Mouse (Mus musculus): ENCODE measurements around the gene Rtn2. TPM values are rescaled to one million over a fixed set of nuclear protein-coding genes. Genes with fewer than 3 reads are reported as not detected.

Rtn2 gene
- total and polyA plus RNA-seq, 2 experiments from 2014 or later = 104 to 172 TPM

- H3K9me3 ChIP-seq (ENCODE audit: low read length) = no peaks in the 10 kb centered on the region
- no peak for ATAC-seq (ENCODE audit: low FRiP score)
- H3K27me3 ChIP-seq (ENCODE audit: insufficient read depth, low read length) = peaks cover 4% of the 10 kb centered on the region; the same call in 1 of the 2 replicates
- peak; percentile 72 for DNase-seq (ENCODE audit: low spot score)
- peaks cover 11% of the 10 kb centered on the region for H3K4me1 ChIP-seq (ENCODE audit: insufficient read depth, low read length)
- H3K4me2 ChIP-seq (ENCODE audit: low read depth, low read length, poor library complexity, severe bottlenecking) = 0 out of 2 replicates have a peak overlapping the region, but pooled peaks have one; percentile 98
- no peak overlapping the region for H3K9ac ChIP-seq (replicated peaks; ENCODE audit: low read length, poor library complexity, severe bottlenecking)
- peak; percentile 86 for TF ChIP-seq CTCF (IDR thresholded peaks at IDR 0.05)
- 0 out of 2 replicates have a peak, but pooled peaks cover 2% of the 10 kb centered on the region for H3K36me3 ChIP-seq (ENCODE audit: insufficient read depth, low read length)
- WGBS = 1% methylated on average over 11 of the region's 11 CpGs
- no peak overlapping the region for H3K4me3 ChIP-seq (ENCODE audit: low read depth, low read length)
- no peak overlapping the region for H3K27ac ChIP-seq (ENCODE audit: low read depth, low read length)
Measured at GRCm38 (mm10) chr7:19343210-19343808, 60.9 kb downstream of the Rtn2 start.

GRCm38 (mm10) chr7:19344237-19344847 lies 61.9 kb downstream of the Rtn2 start, which contains the start of gene Ercc1:
Ercc1 (plus strand) TSS chr7:19344778.
- H3K4me2 ChIP-seq (ENCODE audit: low read depth, low read length, poor library complexity, severe bottlenecking) = peak within 1 kb of the TSS; percentile 59
- H3K9me3 ChIP-seq (ENCODE audit: low read length) = no peaks in the 10 kb centered on the region
- ATAC-seq (ENCODE audit: low FRiP score) = no peak
- WGBS = 25% methylated on average over 12 of the region's 12 CpGs
- H3K36me3 ChIP-seq (ENCODE audit: insufficient read depth, low read length) = peaks cover 10% of the 10 kb centered on the region; the same call in 1 of the 2 replicates
- peak within 1 kb of the TSS; percentile 62 for H3K4me3 ChIP-seq (ENCODE audit: low read depth, low read length)
- H3K9ac ChIP-seq (replicated peaks; ENCODE audit: low read length, poor library complexity, severe bottlenecking) = peak within 1 kb of the TSS; percentile 78
- DNase-seq (ENCODE audit: low spot score) = no peak
- peaks cover 4% of the 10 kb centered on the region; the same call in 1 of the 2 replicates for H3K27me3 ChIP-seq (ENCODE audit: insufficient read depth, low read length)
- no peak for TF ChIP-seq CTCF (IDR thresholded peaks at IDR 0.05)
- H3K27ac ChIP-seq (ENCODE audit: low read depth, low read length) = peak within 1 kb of the TSS; percentile 83
- H3K4me1 ChIP-seq (ENCODE audit: insufficient read depth, low read length) = peaks cover 11% of the 10 kb centered on the region

- H3K9me3 ChIP-seq (ENCODE audit: low read length) = no peaks in the 10 kb centered on the region
- peak overlapping the region; percentile 59 for H3K4me2 ChIP-seq (ENCODE audit: low read depth, low read length, poor library complexity, severe bottlenecking)
- peaks cover 11% of the 10 kb centered on the region for H3K36me3 ChIP-seq (ENCODE audit: insufficient read depth, low read length)
- peak; percentile 6 for TF ChIP-seq CTCF (IDR thresholded peaks at IDR 0.05)
- DNase-seq (ENCODE audit: low spot score) = peak; percentile 97
- WGBS = under 1% methylated on average over 31 of the region's 31 CpGs
- H3K27ac ChIP-seq (ENCODE audit: low read depth, low read length) = peak overlapping the region; percentile 83
- peaks cover 4% of the 10 kb centered on the region; the same call in 1 of the 2 replicates for H3K27me3 ChIP-seq (ENCODE audit: insufficient read depth, low read length)
- H3K9ac ChIP-seq (replicated peaks; ENCODE audit: low read length, poor library complexity, severe bottlenecking) = peak overlapping the region; percentile 78
- peaks cover 11% of the 10 kb centered on the region for H3K4me1 ChIP-seq (ENCODE audit: insufficient read depth, low read length)
- H3K4me3 ChIP-seq (ENCODE audit: low read depth, low read length) = peak overlapping the region; percentile 62
- peak; percentile 92 for ATAC-seq (ENCODE audit: low FRiP score)
Measured at GRCm38 (mm10) chr7:19344938-19345471, 62.6 kb downstream of the Rtn2 start.

Other genes starting within 250 kb of the Rtn2 start
- not detected in 2 replicates for gene Rsph6a, start 227.9 kb upstream of the Rtn2 start, total RNA-seq (2014; rRNA removed)
- 0.57 and 0.75 TPM in 2 replicates for gene Rsph6a, start 227.9 kb upstream of the Rtn2 start, polyA plus RNA-seq (2015; fragmentation: Nextera tagmentation; extraction: Ambion mirVana)
- gene Dmwd, start 206.4 kb upstream of the Rtn2 start, total RNA-seq (2014; rRNA removed) = 134 and 136 TPM in 2 replicates
- 33.1 and 35.4 TPM in 2 replicates for gene Dmwd, start 206.4 kb upstream of the Rtn2 start, polyA plus RNA-seq (2015; fragmentation: Nextera tagmentation; extraction: Ambion mirVana)
- 12.3 and 32.1 TPM in 2 replicates for gene Dmpk, start 198.8 kb upstream of the Rtn2 start, total RNA-seq (2014; rRNA removed)
- gene Dmpk, start 198.8 kb upstream of the Rtn2 start, polyA plus RNA-seq (2015; fragmentation: Nextera tagmentation; extraction: Ambion mirVana) = 4.0 and 5.1 TPM in 2 replicates
- 5.4 and 8.2 TPM in 2 replicates for gene Six5, start 188.0 kb upstream of the Rtn2 start, total RNA-seq (2014; rRNA removed)
- gene Six5, start 188.0 kb upstream of the Rtn2 start, polyA plus RNA-seq (2015; fragmentation: Nextera tagmentation; extraction: Ambion mirVana) = 1.2 and 1.4 TPM in 2 replicates
- 9.4 and 9.6 TPM in 2 replicates for gene Gm4969, start 164.3 kb upstream of the Rtn2 start, total RNA-seq (2014; rRNA removed)
- 12.7 and 12.9 TPM in 2 replicates for gene Gm4969, start 164.3 kb upstream of the Rtn2 start, polyA plus RNA-seq (2015; fragmentation: Nextera tagmentation; extraction: Ambion mirVana)
- gene Fbxo46, start 162.8 kb upstream of the Rtn2 start, total RNA-seq (2014; rRNA removed) = 19.8 and 20.6 TPM in 2 replicates
- 9.9 and 11.6 TPM in 2 replicates for gene Fbxo46, start 162.8 kb upstream of the Rtn2 start, polyA plus RNA-seq (2015; fragmentation: Nextera tagmentation; extraction: Ambion mirVana)
- 17.3 and 17.8 TPM in 2 replicates for gene Qpctl, start 133.3 kb upstream of the Rtn2 start, total RNA-seq (2014; rRNA removed)
- 30.2 and 32.5 TPM in 2 replicates for gene Qpctl, start 133.3 kb upstream of the Rtn2 start, polyA plus RNA-seq (2015; fragmentation: Nextera tagmentation; extraction: Ambion mirVana)
- 31.4 and 36.7 TPM in 2 replicates for gene Snrpd2, start 132.9 kb upstream of the Rtn2 start, total RNA-seq (2014; rRNA removed)
- gene Snrpd2, start 132.9 kb upstream of the Rtn2 start, polyA plus RNA-seq (2015; fragmentation: Nextera tagmentation; extraction: Ambion mirVana) = 115 and 116 TPM in 2 replicates
- gene Gipr, start 116.5 kb upstream of the Rtn2 start, total RNA-seq (2014; rRNA removed) = 2.3 and 7.4 TPM in 2 replicates
- gene Gipr, start 116.5 kb upstream of the Rtn2 start, polyA plus RNA-seq (2015; fragmentation: Nextera tagmentation; extraction: Ambion mirVana) = 1.7 and 2.3 TPM in 2 replicates
- 83.7 and 89.0 TPM in 2 replicates for gene Eml2, start 106.2 kb upstream of the Rtn2 start, total RNA-seq (2014; rRNA removed)
- gene Eml2, start 106.2 kb upstream of the Rtn2 start, polyA plus RNA-seq (2015; fragmentation: Nextera tagmentation; extraction: Ambion mirVana) = 13.1 and 13.4 TPM in 2 replicates
- 3.1 and 4.7 TPM in 2 replicates for gene Gpr4, start 70.1 kb upstream of the Rtn2 start, total RNA-seq (2014; rRNA removed)
- gene Gpr4, start 70.1 kb upstream of the Rtn2 start, polyA plus RNA-seq (2015; fragmentation: Nextera tagmentation; extraction: Ambion mirVana) = 6.1 and 6.2 TPM in 2 replicates
- 34.8 and 40.1 TPM in 2 replicates for gene Opa3, start 54.3 kb upstream of the Rtn2 start, total RNA-seq (2014; rRNA removed)
- gene Opa3, start 54.3 kb upstream of the Rtn2 start, polyA plus RNA-seq (2015; fragmentation: Nextera tagmentation; extraction: Ambion mirVana) = 33.4 and 33.9 TPM in 2 replicates
- gene Vasp, start 10.8 kb upstream of the Rtn2 start, total RNA-seq (2014; rRNA removed) = 50.9 and 56.9 TPM in 2 replicates
- gene Vasp, start 10.8 kb upstream of the Rtn2 start, polyA plus RNA-seq (2015; fragmentation: Nextera tagmentation; extraction: Ambion mirVana) = 31.4 and 32.3 TPM in 2 replicates
- gene Ppm1n, start 2.6 kb upstream of the Rtn2 start, total RNA-seq (2014; rRNA removed) = 1.8 and 2.2 TPM in 2 replicates
- 1.2 and 1.4 TPM in 2 replicates for gene Ppm1n, start 2.6 kb upstream of the Rtn2 start, polyA plus RNA-seq (2015; fragmentation: Nextera tagmentation; extraction: Ambion mirVana)
- 0.38 and 0.66 TPM in 2 replicates for gene Fosb, start 27.4 kb downstream of the Rtn2 start, total RNA-seq (2014; rRNA removed)
- gene Fosb, start 27.4 kb downstream of the Rtn2 start, polyA plus RNA-seq (2015; fragmentation: Nextera tagmentation; extraction: Ambion mirVana) = 0.10 and 0.11 TPM in 2 replicates
- 50.3 and 71.4 TPM in 2 replicates for gene Ercc1, start 62.2 kb downstream of the Rtn2 start, total RNA-seq (2014; rRNA removed)
- gene Ercc1, start 62.2 kb downstream of the Rtn2 start, polyA plus RNA-seq (2015; fragmentation: Nextera tagmentation; extraction: Ambion mirVana) = 67.7 and 71.0 TPM in 2 replicates
- 8.7 and 14.0 TPM in 2 replicates for gene Cd3eap, start 76.9 kb downstream of the Rtn2 start, total RNA-seq (2014; rRNA removed)
- gene Cd3eap, start 76.9 kb downstream of the Rtn2 start, polyA plus RNA-seq (2015; fragmentation: Nextera tagmentation; extraction: Ambion mirVana) = 21.5 and 21.6 TPM in 2 replicates
- gene Ppp1r13l, start 77.1 kb downstream of the Rtn2 start, total RNA-seq (2014; rRNA removed) = 0.52 and 1.0 TPM in 2 replicates
- gene Ppp1r13l, start 77.1 kb downstream of the Rtn2 start, polyA plus RNA-seq (2015; fragmentation: Nextera tagmentation; extraction: Ambion mirVana) = 1.5 and 2.0 TPM in 2 replicates
- gene Ercc2, start 99.4 kb downstream of the Rtn2 start, total RNA-seq (2014; rRNA removed) = 63.0 and 68.3 TPM in 2 replicates
- gene Ercc2, start 99.4 kb downstream of the Rtn2 start, polyA plus RNA-seq (2015; fragmentation: Nextera tagmentation; extraction: Ambion mirVana) = 22.9 and 26.6 TPM in 2 replicates
- gene Klc3, start 121.5 kb downstream of the Rtn2 start, total RNA-seq (2014; rRNA removed) = 1.2 and 1.9 TPM in 2 replicates
- 1.2 and 1.4 TPM in 2 replicates for gene Klc3, start 121.5 kb downstream of the Rtn2 start, polyA plus RNA-seq (2015; fragmentation: Nextera tagmentation; extraction: Ambion mirVana)
- gene Ckm, start 122.2 kb downstream of the Rtn2 start, total RNA-seq (2014; rRNA removed) = 0.38 and 8.2 TPM in 2 replicates
- gene Ckm, start 122.2 kb downstream of the Rtn2 start, polyA plus RNA-seq (2015; fragmentation: Nextera tagmentation; extraction: Ambion mirVana) = 0.21 and 0.25 TPM in 2 replicates
- 58.1 and 68.9 TPM in 2 replicates for gene Mark4, start 176.2 kb downstream of the Rtn2 start, total RNA-seq (2014; rRNA removed)
- 16.2 and 17.0 TPM in 2 replicates for gene Mark4, start 176.2 kb downstream of the Rtn2 start, polyA plus RNA-seq (2015; fragmentation: Nextera tagmentation; extraction: Ambion mirVana)
- 0.28 and 0.49 TPM in 2 replicates for gene Exoc3l2, start 180.7 kb downstream of the Rtn2 start, total RNA-seq (2014; rRNA removed)
- gene Exoc3l2, start 180.7 kb downstream of the Rtn2 start, polyA plus RNA-seq (2015; fragmentation: Nextera tagmentation; extraction: Ambion mirVana) = 1.5 and 1.6 TPM in 2 replicates
- gene Bloc1s3, start 225.7 kb downstream of the Rtn2 start, total RNA-seq (2014; rRNA removed) = 17.8 and 21.4 TPM in 2 replicates
- 3.9 and 4.2 TPM in 2 replicates for gene Bloc1s3, start 225.7 kb downstream of the Rtn2 start, polyA plus RNA-seq (2015; fragmentation: Nextera tagmentation; extraction: Ambion mirVana)
- 14.9 and 23.9 TPM in 2 replicates for gene Trappc6a, start 225.8 kb downstream of the Rtn2 start, total RNA-seq (2014; rRNA removed)
- 32.2 and 32.6 TPM in 2 replicates for gene Trappc6a, start 225.8 kb downstream of the Rtn2 start, polyA plus RNA-seq (2015; fragmentation: Nextera tagmentation; extraction: Ambion mirVana)
- 2.3 TPM in 2 replicates for gene Nkpd1, start 235.2 kb downstream of the Rtn2 start, total RNA-seq (2014; rRNA removed)
- 1.6 and 1.8 TPM in 2 replicates for gene Nkpd1, start 235.2 kb downstream of the Rtn2 start, polyA plus RNA-seq (2015; fragmentation: Nextera tagmentation; extraction: Ambion mirVana)